10 mouse cellular contexts compared by ENCODE assay signal in the genomic region with DNA sequence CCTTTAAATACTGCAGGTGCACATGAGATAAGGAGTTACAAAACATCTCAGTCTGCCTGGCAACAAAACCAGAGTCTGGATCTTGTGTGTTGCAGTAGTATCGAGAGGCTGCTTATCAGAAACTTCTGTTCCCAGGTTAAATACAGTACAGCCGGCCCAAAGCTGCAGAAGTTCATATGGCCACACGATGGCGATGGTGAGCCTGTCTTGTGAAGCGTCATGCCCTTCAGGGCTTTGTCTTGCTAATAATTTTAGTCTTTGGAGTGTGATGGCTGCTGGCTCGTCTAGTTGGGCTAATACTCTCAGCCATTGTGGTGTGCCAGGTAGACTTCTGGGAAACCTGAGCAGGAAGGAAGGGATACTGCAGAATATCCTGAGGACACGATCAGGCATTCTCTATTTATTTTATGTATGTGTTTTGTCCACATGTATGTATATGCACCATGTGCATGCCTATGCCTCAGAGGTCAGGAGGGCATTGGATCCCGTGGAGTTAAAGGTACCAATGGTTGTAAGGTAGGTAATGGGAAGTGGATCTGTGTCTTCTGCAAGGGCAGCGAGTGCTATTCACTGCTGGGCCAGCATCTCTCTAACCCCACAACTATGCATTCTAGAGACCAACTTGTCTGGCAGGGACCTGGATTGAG. TPM values are rescaled to one million over a fixed set of nuclear protein-coding genes. Genes with fewer than 3 reads are reported as not detected.
DNase-seq lines count a peak whose midpoint lies in the region; ATAC-seq lines count a peak whose summit lies in the region.
"Had no signal": no experiment of that assay in that cellular context is flagged by ENCODE, and none has a peak within 500 bp of the region (broad histone marks: within the 10 kb centered on the region; RNA-seq: fewer than 3 reads in every experiment).

No protein-coding gene starts in this region.

- no peak overlapping the region for H3K27ac ChIP-seq in forebrain, embryonic 10.5 days
- no peak overlapping the region for H3K27ac ChIP-seq in midbrain, embryonic 11.5 days (ENCODE audit: low read depth, low read length)
- H3K27ac ChIP-seq: embryonic facial prominence, embryonic 15.5 days had no signal

- no peak overlapping the region for H3K4me3 ChIP-seq in forebrain, embryonic 10.5 days
- H3K4me3 ChIP-seq in midbrain, embryonic 11.5 days (ENCODE audit: low read depth, low read length) = no peak overlapping the region
- H3K4me3 ChIP-seq: embryonic facial prominence, embryonic 15.5 days; myocyte had no signal

- peaks cover 8% of the 10 kb centered on the region; the same call in 1 of the 2 replicates for H3K4me1 ChIP-seq in forebrain, embryonic 10.5 days
- no peaks in the 10 kb centered on the region for H3K4me1 ChIP-seq in midbrain, embryonic 11.5 days (ENCODE audit: control insufficient read depth, insufficient read depth, low read length)
- H3K4me1 ChIP-seq: embryonic facial prominence, embryonic 15.5 days had no signal

- ATAC-seq in midbrain, embryonic 11.5 days (ENCODE audit: low FRiP score) = peak; percentile 59; the same call in 1 of the 2 replicates

- H3K27me3 ChIP-seq in forebrain, embryonic 10.5 days (ENCODE audit: poor library complexity, severe bottlenecking) = peaks cover 41% of the 10 kb centered on the region
- peaks cover 3% of the 10 kb centered on the region; the same call in 1 of the 2 replicates for H3K27me3 ChIP-seq in midbrain, embryonic 11.5 days (ENCODE audit: control insufficient read depth, insufficient read depth, low read length)

- H3K9ac ChIP-seq in midbrain, embryonic 11.5 days (ENCODE audit: low read length) = no peak overlapping the region
- H3K9ac ChIP-seq: embryonic facial prominence, embryonic 15.5 days had no signal

- no peaks in the 10 kb centered on the region for H3K36me3 ChIP-seq in forebrain, embryonic 10.5 days (replicated peaks)
- no peaks in the 10 kb centered on the region for H3K36me3 ChIP-seq in midbrain, embryonic 11.5 days (ENCODE audit: control insufficient read depth, insufficient read depth, low read length)
- H3K36me3 ChIP-seq: embryonic facial prominence, embryonic 15.5 days had no signal

- 32% methylated on average over 9 of the region's 9 CpGs for WGBS in forebrain, embryonic 10.5 days
- WGBS in midbrain, embryonic 11.5 days = 29% methylated on average over 9 of the region's 9 CpGs

- H3K4me2 ChIP-seq in midbrain, embryonic 11.5 days = no peak overlapping the region
- H3K4me2 ChIP-seq: embryonic facial prominence, embryonic 15.5 days had no signal

- no peaks in the 10 kb centered on the region for H3K9me3 ChIP-seq in forebrain, embryonic 10.5 days
- no peaks in the 10 kb centered on the region for H3K9me3 ChIP-seq in midbrain, embryonic 11.5 days (ENCODE audit: control insufficient read depth, low read length)
- H3K9me3 ChIP-seq: embryonic facial prominence, embryonic 15.5 days had no signal

- DNase-seq in ovary, postnatal 10 days (ENCODE audit: low spot score) = peak; percentile 20
- DNase-seq in ovary, adult 18-20 months (ENCODE audit: low spot score) = no peak
- peak; percentile 52 for DNase-seq in brain, embryonic 18.5 days (ENCODE audit: low read depth, low spot score)
- DNase-seq in forebrain, embryonic 10.5 days (ENCODE audit: extremely low spot score, low spot score) = peak; percentile 70
- peak; percentile 78 for DNase-seq in induced T-regulatory cell, adult 2 months (ENCODE audit: low read depth)
- peak; percentile 56 for DNase-seq in left cerebral cortex, adult 11 months (ENCODE audit: low spot score)
- DNase-seq in midbrain, embryonic 11.5 days (ENCODE audit: low spot score, missing footprints) = peak; percentile 98
- peak; percentile 63 for DNase-seq in right cerebral cortex, postnatal 4 days

RNA-seq across cellular contexts. Expression of a gene that starts 29.4 kb away (rescaled TPM):
- polyA plus RNA-seq in forebrain, embryonic 10.5 days (2016; fragmentation: Nextera tagmentation; extraction: Ambion mirVana) = 0.43 and 0.52 TPM in 2 replicates
- polyA plus RNA-seq in midbrain, embryonic 11.5 days (2014; fragmentation: Nextera tagmentation; extraction: Ambion mirVana) = 0.93 and 1.3 TPM in 2 replicates
